Mouse (Mus musculus): ENCODE results near the gene Inpp4b. TPM values are rescaled to one million over a fixed set of nuclear protein-coding genes. Genes with fewer than 3 reads are reported as not detected.

Inpp4b gene
- polyA plus RNA-seq, 1 experiment: 2.7 TPM

- H3K4me3 ChIP-seq (ENCODE audit: insufficient read depth, low read length): no peak overlapping the region
- TF ChIP-seq POLR2A (IDR thresholded peaks at IDR 0.05; ENCODE audit: extremely low read depth, insufficient read depth, low read length) (no peak), CTCF (IDR thresholded peaks at IDR 0.05; ENCODE audit: extremely low read depth, insufficient read depth, low read length) (no peak)
- no peak overlapping the region for H3K27ac ChIP-seq (ENCODE audit: insufficient read depth, low read length)
- H3K4me1 ChIP-seq (ENCODE audit: control insufficient read depth, insufficient read depth, low read length): no peaks in the 10 kb centered on the region; the same call in 1 of the 2 replicates
These were observed 528.1 kb downstream of the Inpp4b start for GRCm38 (mm10) chr8:81870466-81870865.

- no peaks in the 10 kb centered on the region for H3K4me1 ChIP-seq (ENCODE audit: control insufficient read depth, insufficient read depth, low read length)
- TF ChIP-seq CTCF (IDR thresholded peaks at IDR 0.05; ENCODE audit: extremely low read depth, insufficient read depth, low read length) (no peak), POLR2A (IDR thresholded peaks at IDR 0.05; ENCODE audit: extremely low read depth, insufficient read depth, low read length) (no peak)
- no peak overlapping the region for H3K4me3 ChIP-seq (ENCODE audit: insufficient read depth, low read length)
- H3K27ac ChIP-seq (ENCODE audit: insufficient read depth, low read length): no peak overlapping the region
These were observed 537.7 kb downstream of the Inpp4b start for GRCm38 (mm10) chr8:81880071-81880470.

- Histone ChIP-seq H3K4me3 (ENCODE audit: insufficient read depth, low read length) (no peak overlapping the region), H3K4me1 (ENCODE audit: control insufficient read depth, insufficient read depth, low read length) (no peaks in the 10 kb centered on the region), H3K27ac (ENCODE audit: insufficient read depth, low read length) (no peak overlapping the region)
- TF ChIP-seq POLR2A (IDR thresholded peaks at IDR 0.05; ENCODE audit: extremely low read depth, insufficient read depth, low read length) (no peak), CTCF (IDR thresholded peaks at IDR 0.05; ENCODE audit: extremely low read depth, insufficient read depth, low read length) (no peak)
These were observed 541.8 kb downstream of the Inpp4b start for GRCm38 (mm10) chr8:81884195-81884594.

GRCm38 (mm10) chr8:81888843-81889242 is 546.5 kb downstream of the Inpp4b start:
- H3K4me3 ChIP-seq (ENCODE audit: insufficient read depth, low read length): no peak overlapping the region
- H3K4me1 ChIP-seq (ENCODE audit: control insufficient read depth, insufficient read depth, low read length): no peaks in the 10 kb centered on the region
- TF ChIP-seq CTCF (IDR thresholded peaks at IDR 0.05; ENCODE audit: extremely low read depth, insufficient read depth, low read length): no peak
- no peak overlapping the region for H3K27ac ChIP-seq (ENCODE audit: insufficient read depth, low read length)

GRCm38 (mm10) chr8:81893292-81893691 is 550.9 kb downstream of the Inpp4b start:
- TF ChIP-seq CTCF (IDR thresholded peaks at IDR 0.05; ENCODE audit: extremely low read depth, insufficient read depth, low read length) (no peak), POLR2A (IDR thresholded peaks at IDR 0.05; ENCODE audit: extremely low read depth, insufficient read depth, low read length) (no peak)
- H3K27ac ChIP-seq (ENCODE audit: insufficient read depth, low read length): no peak overlapping the region
- H3K4me3 ChIP-seq (ENCODE audit: insufficient read depth, low read length): no peak overlapping the region
- no peaks in the 10 kb centered on the region for H3K4me1 ChIP-seq (ENCODE audit: control insufficient read depth, insufficient read depth, low read length)

GRCm38 (mm10) chr8:81946812-81947211 is 604.5 kb downstream of the Inpp4b start:
- TF ChIP-seq CTCF (IDR thresholded peaks at IDR 0.05; ENCODE audit: extremely low read depth, insufficient read depth, low read length) (no peak), POLR2A (IDR thresholded peaks at IDR 0.05; ENCODE audit: extremely low read depth, insufficient read depth, low read length) (no peak)
- no peak overlapping the region for H3K27ac ChIP-seq (ENCODE audit: insufficient read depth, low read length)
- no peaks in the 10 kb centered on the region for H3K4me1 ChIP-seq (ENCODE audit: control insufficient read depth, insufficient read depth, low read length)
- H3K4me3 ChIP-seq (ENCODE audit: insufficient read depth, low read length): no peak overlapping the region

- no peak for TF ChIP-seq CTCF (IDR thresholded peaks at IDR 0.05; ENCODE audit: extremely low read depth, insufficient read depth, low read length)
- no peak for TF ChIP-seq POLR2A (IDR thresholded peaks at IDR 0.05; ENCODE audit: extremely low read depth, insufficient read depth, low read length)
- Histone ChIP-seq H3K27ac (ENCODE audit: insufficient read depth, low read length) (no peak overlapping the region), H3K4me1 (ENCODE audit: control insufficient read depth, insufficient read depth, low read length) (no peaks in the 10 kb centered on the region), H3K4me3 (ENCODE audit: insufficient read depth, low read length) (no peak overlapping the region)
These were observed 610.7 kb downstream of the Inpp4b start for GRCm38 (mm10) chr8:81953101-81953500.

GRCm38 (mm10) chr8:81985128-81985665 is 642.8 kb downstream of the Inpp4b start:
- no peak for TF ChIP-seq POLR2A (IDR thresholded peaks at IDR 0.05; ENCODE audit: extremely low read depth, insufficient read depth, low read length)
- no peak for TF ChIP-seq CTCF (IDR thresholded peaks at IDR 0.05; ENCODE audit: extremely low read depth, insufficient read depth, low read length)

GRCm38 (mm10) chr8:81992966-81993365 is 650.6 kb downstream of the Inpp4b start:
- TF ChIP-seq CTCF (IDR thresholded peaks at IDR 0.05; ENCODE audit: extremely low read depth, insufficient read depth, low read length): no peak
- no peak for TF ChIP-seq POLR2A (IDR thresholded peaks at IDR 0.05; ENCODE audit: extremely low read depth, insufficient read depth, low read length)
- Histone ChIP-seq H3K27ac (ENCODE audit: insufficient read depth, low read length) (no peak overlapping the region), H3K4me3 (ENCODE audit: insufficient read depth, low read length) (no peak overlapping the region), H3K4me1 (ENCODE audit: control insufficient read depth, insufficient read depth, low read length) (no peaks in the 10 kb centered on the region; the same call in 1 of the 2 replicates)

More at GRCm38 (mm10) chr8:81985128-81985665, 642.8 kb downstream of the Inpp4b start:
- H3K4me3 ChIP-seq (ENCODE audit: insufficient read depth, low read length): no peak overlapping the region
- no peaks in the 10 kb centered on the region for H3K4me1 ChIP-seq (ENCODE audit: control insufficient read depth, insufficient read depth, low read length)
- H3K27ac ChIP-seq (ENCODE audit: insufficient read depth, low read length): no peak overlapping the region

- TF ChIP-seq POLR2A (IDR thresholded peaks at IDR 0.05; ENCODE audit: extremely low read depth, insufficient read depth, low read length): no peak
- Histone ChIP-seq H3K4me1 (ENCODE audit: control insufficient read depth, insufficient read depth, low read length) (no peaks in the 10 kb centered on the region; the same call in 1 of the 2 replicates), H3K4me3 (ENCODE audit: insufficient read depth, low read length) (no peak overlapping the region), H3K27ac (ENCODE audit: insufficient read depth, low read length) (no peak overlapping the region)
These were observed 653.9 kb downstream of the Inpp4b start for GRCm38 (mm10) chr8:81996239-81996638.

Measured in cortical plate, adult 2 months (tissue).